Mouse (Mus musculus) kidney, postnatal 14 days (tissue): ENCODE measurements at regions not wholly inside any gene's neighbourhood (a gene's known extent, or its start where the extent isn't known, plus 50 kb on each side); places are given as distances from the start of the nearest gene placed in this dataset.
A peak's percentile ranks its signal among the peaks of the same experiment; 100 is the strongest.

Experiments used
- DNase-seq: peaks from one replicate; pipeline ENCODE4 v3.0.0; 2022; ENCODE audit warnings: mixed read lengths

DNA sequence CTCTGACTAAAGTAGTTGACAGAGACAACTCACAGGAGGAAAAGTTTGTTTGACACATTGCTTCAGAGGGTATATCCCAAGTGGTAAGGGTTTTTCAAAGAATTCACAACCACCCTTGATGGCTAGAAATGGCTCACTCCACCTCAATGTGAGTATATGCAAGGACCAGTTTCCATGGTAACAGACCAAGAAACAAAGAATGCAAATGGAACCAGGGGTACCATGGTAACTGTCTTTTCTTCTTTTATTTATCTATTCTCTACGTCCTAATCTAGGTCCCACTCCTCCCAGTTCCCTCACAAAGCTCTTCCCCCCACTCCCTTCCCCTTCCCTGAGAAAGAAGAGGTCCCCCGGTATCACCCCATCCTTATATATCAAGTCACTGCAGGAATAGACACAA, 57.5 kb downstream of the Ins1 start:
- no peak for DNase-seq

DNA sequence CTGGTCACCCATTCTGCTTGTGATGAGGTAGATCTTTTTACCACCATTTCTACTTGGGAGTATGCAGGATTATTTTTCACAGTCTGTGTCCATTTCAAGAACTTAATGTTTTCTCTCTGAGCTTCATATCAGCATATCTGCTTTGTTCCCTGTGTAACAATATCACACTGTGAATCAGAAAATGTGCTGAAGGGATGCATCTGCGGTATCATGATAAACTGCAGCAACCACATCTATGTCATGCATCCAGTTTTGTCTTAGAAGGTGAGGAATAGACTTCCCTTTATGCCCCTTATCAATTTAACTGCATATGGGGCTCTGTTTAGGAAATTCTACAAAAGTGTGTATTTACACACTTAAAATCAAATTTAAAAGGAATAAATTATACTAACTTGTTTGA, 67.3 kb downstream of the Ins1 start:
- no peak for DNase-seq

DNA sequence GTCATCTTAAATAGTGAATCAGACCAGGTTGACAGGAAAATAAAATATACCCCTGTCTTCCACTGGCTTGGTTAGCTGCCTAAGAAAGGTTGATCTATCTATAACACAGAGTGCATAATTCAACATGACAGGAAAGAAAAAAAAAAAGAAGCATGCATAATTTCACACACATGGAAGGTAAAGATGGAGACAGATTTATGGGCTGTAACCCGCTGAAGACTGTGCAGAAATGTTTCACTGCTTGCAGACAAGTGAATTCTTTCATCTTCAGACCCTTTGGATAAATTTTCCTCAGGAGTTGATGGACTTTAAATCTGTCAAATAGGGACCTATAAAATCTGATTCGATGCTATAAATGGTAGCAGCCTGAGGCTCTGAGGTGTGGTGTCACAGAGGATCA, 91.1 kb downstream of the Ins1 start:
- no peak for DNase-seq

DNA sequence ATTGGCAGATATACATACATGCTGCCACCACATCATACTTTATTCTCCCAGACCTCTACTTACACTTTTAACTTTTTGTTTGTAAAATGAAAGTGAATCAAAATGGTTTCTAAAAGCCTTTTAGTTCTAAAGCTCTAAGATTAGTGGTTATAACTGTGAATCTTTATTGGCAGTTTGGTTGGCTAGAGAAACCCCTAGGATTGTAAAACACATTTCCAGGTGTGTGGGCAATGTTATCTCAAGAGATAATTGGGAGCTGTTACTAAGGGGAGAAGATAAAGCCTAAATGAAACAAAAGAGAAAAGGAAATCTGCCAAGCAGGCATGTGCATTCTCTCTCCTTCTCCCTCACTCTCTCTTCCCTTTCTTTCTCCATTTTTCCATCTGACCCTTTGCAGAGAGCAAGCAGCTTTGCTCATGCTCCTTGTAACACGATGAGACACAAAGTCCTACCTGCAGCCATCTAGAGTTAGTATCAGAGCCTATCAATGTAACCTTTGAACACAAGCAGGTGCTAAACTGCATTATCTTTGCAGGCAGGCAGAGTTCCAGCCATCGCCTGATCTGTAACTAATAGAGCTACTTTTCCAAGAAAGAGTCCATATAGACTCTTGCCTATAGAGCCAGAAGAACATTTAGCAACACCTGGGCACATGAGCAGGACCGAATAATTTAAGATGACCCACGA, 110.9 kb downstream of the Ins1 start:
- DNase-seq = no peak

DNA sequence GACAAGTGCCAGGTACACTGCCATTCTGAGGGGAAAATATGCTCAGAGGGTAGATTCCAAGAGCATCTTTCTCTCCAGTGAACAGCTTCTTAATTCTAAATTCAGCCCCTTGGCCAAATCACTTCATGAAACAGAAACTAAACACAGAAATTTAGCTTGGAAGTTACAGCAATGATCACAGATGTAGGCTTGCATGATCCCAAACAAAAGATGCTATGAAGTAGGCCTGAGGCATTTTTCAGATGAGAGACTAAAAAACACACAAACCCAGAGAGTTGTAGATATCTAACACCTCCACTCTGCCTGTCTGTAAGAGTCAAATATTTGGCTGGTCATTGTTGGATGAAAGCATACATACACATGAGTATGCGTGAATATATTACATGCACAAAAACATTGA, 142.6 kb downstream of the Ins1 start:
- DNase-seq = no peak

DNA sequence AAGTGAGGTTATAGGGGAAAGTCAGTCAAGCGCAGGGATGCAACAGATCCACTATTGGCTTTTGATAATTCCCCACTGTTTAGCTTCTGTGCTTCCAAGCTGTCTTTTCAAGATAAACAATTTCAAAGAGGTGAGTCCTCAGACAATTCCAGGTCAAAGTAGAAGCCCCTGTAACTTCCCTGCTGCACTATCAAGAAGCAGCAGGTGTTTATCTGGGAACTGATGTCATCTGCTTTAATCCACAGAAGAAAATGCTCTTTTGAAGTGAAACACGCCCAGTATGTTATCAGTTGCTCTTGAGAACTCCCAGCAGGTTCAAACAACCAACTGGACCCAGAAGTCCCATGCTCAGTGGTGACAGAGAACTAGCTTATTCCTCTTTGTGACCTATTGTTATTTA, 164.7 kb downstream of the Ins1 start:
- DNase-seq = no peak

DNA sequence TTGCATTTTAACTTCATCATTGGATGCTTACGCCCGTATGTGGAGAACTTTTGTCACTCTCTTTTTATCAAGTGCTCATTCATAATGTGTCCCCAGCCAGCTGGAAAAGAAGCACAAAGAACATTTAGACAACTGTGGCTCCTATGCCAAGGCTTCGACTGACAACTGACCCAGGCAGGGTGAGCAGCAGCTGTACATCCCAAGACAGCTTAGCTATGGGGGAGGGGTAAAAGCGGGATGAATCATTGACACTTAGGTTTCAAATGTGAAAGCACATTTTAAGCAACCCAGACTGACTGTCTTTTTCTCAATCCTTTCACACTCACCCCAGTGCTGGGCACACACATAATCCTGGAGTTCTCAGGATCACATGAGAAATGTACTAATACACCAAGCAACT, 178.4 kb downstream of the Ins1 start:
- DNase-seq = no peak

DNA sequence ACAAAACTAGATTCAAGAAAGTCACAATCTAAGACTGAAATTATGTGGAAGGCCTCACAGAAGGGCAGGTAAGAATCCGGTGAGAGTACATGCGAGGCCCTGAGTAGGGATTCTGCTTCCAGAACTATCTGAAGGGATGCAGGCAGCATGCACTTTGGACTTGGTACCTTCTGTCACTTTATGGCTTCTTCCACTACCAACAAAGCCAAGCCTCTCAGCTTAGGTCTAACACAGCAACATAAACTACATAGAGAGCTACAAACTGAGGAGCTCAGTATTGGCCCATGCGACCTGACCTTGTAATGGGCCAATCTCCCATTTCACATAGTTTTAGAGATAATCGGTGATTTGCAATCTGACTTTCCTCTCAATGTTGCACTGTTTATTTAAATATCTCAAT, 184.8 kb downstream of the Ins1 start:
- DNase-seq = no peak

DNA sequence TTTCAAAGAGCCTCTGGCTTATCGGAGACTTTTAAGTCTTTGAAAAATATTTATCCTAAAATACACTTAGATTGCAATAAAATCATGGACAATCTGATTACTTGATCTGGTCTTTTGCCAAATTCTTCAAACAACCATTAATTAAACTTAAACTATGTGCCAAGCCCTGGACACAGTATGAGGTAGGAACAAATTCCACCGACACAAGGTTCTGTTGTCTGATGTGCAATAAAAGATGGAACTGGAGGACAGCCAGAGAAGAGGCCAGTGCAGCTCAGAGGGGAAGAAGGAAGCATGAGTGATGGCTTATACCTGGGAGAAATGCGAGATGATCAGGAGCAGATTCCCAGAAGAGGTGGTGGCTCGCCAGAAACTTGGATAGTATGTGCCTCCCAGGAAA, 185.3 kb downstream of the Ins1 start:
- DNase-seq = peak; percentile 19
